Mouse (Mus musculus) liver, embryonic 14 days (tissue): ENCODE results near the gene Nupr1l. TPM values are rescaled to one million over a fixed set of nuclear protein-coding genes. Genes with fewer than 3 reads are reported as not detected.

Experiments used
- polyA plus RNA-seq: library from polyadenylated mRNA; depleted of rRNA; stranded (reverse); fragments of >200 nt; gene quantifications from 2 replicates; pipeline ENCODE4 v1.2.3, GENCODE M21; 2012; rRNA removed

Gene Nupr1l
- 0.32 and 0.44 TPM in 2 replicates for polyA plus RNA-seq

DNA sequence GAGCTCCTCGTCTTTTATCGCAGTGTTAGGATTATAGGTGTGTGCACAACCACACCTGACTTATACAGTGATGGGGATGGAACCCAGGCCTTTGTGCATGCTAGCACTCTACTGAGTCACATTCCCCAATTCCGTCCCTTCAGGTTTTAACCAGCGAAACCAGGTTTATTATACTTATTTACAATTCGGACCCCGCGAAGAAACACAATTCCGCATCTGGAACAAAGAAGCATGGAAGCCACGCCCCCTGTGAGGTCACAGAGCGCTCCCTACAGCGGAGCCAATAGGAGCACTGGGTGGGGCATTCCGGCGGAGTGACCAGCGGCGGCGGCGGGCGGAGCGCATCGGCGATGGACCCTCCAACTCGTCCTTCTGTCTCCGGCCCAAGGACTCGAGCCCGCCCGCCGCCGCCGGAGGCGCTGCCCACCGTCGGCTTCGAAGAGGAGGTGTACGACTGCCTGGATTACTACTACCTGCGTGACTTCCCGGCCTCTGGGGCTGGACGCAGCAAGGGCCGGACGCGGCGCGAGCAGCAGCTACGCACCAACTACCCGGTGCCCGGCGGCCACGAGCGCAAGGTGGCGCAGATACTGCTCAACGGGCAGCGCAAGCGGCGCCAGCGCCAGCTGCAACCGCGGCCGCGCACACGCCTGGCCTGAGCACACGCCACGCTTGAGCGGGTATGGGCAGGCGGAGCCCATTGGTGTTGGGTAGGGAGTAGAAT is at the start of gene Nupr1l:
Nupr1l (plus strand) TSS at position 299 of the 724 bp plus-strand sequence.

DNA sequence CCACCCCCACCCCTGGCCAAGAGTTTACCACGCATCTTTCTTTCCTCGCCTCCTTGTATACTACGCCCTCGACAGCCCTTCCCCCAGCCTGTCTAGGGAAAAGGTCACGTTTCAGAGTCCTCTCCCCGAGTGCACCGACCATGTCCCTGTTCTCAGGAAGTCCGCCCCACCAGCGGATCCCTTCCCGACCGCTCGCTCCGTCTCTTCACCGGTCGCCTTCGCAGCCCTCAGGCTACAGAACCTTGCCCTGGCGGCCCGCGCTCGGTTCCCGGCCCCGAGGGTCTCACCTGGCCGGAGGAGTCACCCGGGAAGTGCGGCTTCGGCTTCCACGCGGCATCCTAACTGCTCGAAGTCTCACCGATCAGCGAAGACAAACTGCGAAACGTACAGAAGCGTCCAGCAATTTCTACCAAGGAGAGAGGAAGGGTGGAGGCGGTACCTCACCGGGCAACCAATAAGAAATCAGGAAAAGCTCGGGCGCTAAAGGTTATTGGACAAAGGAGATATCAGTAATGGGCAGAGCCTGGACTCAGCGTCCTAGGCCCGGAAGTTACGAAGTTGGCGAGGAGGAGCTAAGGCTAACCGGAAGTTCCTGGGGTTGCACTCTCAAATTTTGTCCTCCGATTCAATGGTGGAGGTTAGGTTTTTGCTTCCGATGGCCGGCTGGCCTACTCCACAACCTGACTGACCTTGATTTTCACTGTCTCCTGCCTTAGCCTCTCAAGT is 21.3 kb upstream of the Nupr1l start, which contains the start of gene Chchd2:
Chchd2 (minus strand) TSS at position 560 of the 726 bp plus-strand sequence.

DNA sequence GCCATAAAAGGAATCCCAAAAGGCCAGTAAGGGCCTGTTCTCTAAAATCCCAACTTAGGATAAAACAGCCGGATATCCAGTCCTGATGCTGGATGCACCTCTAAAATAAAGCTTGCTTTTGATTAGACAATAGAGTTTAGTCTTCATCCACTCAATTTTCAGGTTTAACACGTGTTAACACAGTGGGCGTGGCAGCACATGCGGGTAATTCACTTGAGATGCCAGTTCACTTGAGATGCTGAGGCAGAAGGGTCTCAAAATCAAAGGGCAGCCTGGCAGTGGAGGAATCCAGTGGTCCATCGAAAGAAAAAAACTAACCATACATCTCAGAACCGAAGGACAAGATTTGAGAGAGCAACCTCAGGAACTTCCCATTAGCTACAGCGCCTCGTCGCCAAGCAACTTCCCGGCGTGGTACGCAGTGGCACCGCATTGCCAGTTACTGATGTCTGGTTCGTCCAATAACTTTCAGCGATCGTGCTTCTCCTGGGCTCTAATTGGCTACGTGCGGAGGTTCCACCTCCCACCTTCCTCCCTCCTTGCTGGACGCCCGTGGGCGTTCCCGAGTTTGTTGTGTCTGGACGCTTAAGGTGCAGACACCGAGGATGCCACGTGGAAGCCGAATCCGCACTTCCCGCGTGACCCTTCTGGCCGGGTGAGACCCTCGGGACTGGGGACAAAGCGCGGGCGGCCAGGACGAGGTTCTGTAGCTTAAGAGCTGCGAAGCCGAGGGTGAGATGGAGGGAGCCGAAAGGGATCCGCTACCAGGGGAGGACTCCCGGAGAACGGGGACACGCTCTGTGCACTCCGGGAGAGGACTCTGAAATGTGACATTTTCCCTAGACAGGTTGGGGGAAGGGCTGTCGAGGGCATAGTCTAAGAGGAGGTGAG is 12.9 kb upstream of the Nupr1l start, which contains the start of gene Zbed5:
Zbed5 (plus strand) TSS at position 526 of the 891 bp plus-strand sequence.

DNA sequence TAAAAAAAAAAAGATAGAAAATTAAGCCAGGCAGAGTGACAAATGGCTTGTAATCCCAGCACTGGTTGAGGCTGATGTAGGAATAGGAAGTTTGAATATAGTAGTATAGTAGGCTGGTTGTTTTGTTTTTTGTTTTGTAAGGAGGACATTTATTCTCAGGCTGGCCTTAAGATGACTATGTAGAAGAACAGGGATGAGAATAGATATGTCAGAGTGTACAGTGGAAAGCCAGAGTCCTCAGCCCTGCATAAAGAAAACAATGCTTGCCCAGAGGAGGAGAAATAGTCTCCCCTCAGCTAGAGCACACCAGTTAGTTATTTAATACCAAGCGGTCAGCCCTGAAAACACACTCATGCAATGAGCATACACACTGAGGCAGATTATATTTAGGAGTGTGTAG is 9.9 kb upstream of the Nupr1l start, which contains the start of gene Phkg1:
Phkg1 (minus strand) TSS at position 101 of the 400 bp plus-strand sequence.

DNA sequence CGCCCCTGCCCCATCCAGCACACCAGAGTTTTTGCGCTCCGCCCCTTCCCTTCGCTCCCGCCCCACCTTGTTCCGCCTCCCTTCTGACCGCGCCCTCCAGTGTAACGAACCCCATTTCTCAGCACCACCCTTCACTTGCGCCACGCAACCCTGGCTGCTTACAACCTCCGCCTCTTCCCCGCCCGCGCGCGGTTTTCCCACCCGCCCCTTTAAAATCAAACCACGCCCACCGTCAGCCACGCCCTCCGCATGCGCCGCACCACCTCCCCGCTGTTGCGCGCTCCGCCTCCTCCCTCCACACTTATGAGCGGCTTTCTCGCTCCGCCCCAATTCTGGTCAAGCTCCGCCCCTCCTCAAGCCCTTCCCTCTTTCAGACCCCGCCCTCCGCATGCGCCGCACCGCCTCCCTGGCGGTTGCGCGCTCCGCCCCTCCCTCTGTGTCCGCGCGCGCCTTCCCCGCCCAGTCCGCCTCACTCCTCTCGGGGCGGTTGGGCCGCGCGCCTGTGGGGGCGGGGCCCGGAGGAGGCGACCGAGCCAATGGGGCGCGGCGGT is 33.2 kb downstream of the Nupr1l start, which contains the start of gene Vkorc1l1:
Vkorc1l1 (plus strand) TSS at position 476 of the 551 bp plus-strand sequence.

Other genes starting within 250 kb of the Nupr1l start
- 0.77 and 0.82 TPM in 2 replicates for gene Zfp11, start 238.4 kb upstream of the Nupr1l start, polyA plus RNA-seq
- not detected in 2 replicates for gene Sept14, start 200.0 kb upstream of the Nupr1l start, polyA plus RNA-seq
- gene Mrps17, start 193.0 kb upstream of the Nupr1l start, polyA plus RNA-seq, result 50.8 and 63.4 TPM in 2 replicates
- 14.4 and 16.4 TPM in 2 replicates for gene Nipsnap2, start 183.5 kb upstream of the Nupr1l start, polyA plus RNA-seq
- gene Psph, start 121.1 kb upstream of the Nupr1l start, polyA plus RNA-seq, result 29.6 and 34.6 TPM in 2 replicates
- gene Sumf2, start 61.6 kb upstream of the Nupr1l start, polyA plus RNA-seq, result 8.5 and 8.6 TPM in 2 replicates
- gene Chchd2, start 21.1 kb upstream of the Nupr1l start, polyA plus RNA-seq, result 477 and 534 TPM in 2 replicates
- 0.84 and 0.89 TPM in 2 replicates for gene Zbed5, start 12.8 kb upstream of the Nupr1l start, polyA plus RNA-seq
- gene Phkg1, start 10.0 kb upstream of the Nupr1l start, polyA plus RNA-seq, result 0.08 and 0.12 TPM in 2 replicates
- 15.6 and 17.8 TPM in 2 replicates for gene Vkorc1l1, start 33.4 kb downstream of the Nupr1l start, polyA plus RNA-seq
- 17.1 and 21.6 TPM in 2 replicates for gene Gusb, start 94.5 kb downstream of the Nupr1l start, polyA plus RNA-seq
- gene Asl, start 120.7 kb downstream of the Nupr1l start, polyA plus RNA-seq, result 26.9 and 31.7 TPM in 2 replicates
- gene Crcp, start 120.8 kb downstream of the Nupr1l start, polyA plus RNA-seq, result 18.0 and 19.4 TPM in 2 replicates
- 10.5 and 11.3 TPM in 2 replicates for gene Tpst1, start 164.8 kb downstream of the Nupr1l start, polyA plus RNA-seq
- 3.4 and 4.0 TPM in 2 replicates for gene Kctd7, start 236.3 kb downstream of the Nupr1l start, polyA plus RNA-seq